Mouse (Mus musculus): ENCODE data around the gene Tagln2. TPM values are rescaled to one million over a fixed set of nuclear protein-coding genes. Genes with fewer than 3 reads are reported as not detected.

Gene Tagln2
- polyA plus RNA-seq, 1 experiment from 2014 or later = 55.8 TPM

DNA sequence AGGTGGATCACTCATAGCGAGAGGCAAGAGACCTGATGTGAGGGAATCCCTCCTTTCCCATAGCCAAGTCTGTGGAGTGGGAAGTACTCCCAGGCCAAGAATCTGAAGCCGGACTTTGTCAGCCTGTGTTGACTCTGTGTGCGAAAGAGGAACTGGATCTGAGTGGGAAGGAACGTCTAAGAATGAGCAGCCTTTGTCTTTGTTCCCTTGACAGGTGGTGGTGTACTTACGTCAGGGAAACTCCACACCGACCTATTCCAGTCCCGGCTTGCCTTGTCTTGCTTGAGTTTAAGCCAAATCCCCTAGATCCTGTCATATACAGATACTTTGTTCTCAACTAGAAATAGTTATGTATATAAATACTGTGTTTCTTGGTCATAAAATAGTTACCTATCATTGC, 22.7 kb downstream of the Tagln2 start:
- WGBS = 76% methylated on average over 7 of the region's 7 CpGs
- Histone ChIP-seq H3K9ac (no peak overlapping the region), H3K4me1 (peaks cover 11% of the 10 kb centered on the region), H3K9me3 (replicated peaks) (peaks cover 2% of the 10 kb centered on the region), H3K4me3 (no peak overlapping the region), H3K27ac (no peak overlapping the region), H3K27me3 (peaks cover 8% of the 10 kb centered on the region), H3K36me3 (ENCODE audit: poor library complexity, severe bottlenecking) (no peaks in the 10 kb centered on the region), H3K4me2 (no peak overlapping the region)
- ATAC-seq = no peak

DNA sequence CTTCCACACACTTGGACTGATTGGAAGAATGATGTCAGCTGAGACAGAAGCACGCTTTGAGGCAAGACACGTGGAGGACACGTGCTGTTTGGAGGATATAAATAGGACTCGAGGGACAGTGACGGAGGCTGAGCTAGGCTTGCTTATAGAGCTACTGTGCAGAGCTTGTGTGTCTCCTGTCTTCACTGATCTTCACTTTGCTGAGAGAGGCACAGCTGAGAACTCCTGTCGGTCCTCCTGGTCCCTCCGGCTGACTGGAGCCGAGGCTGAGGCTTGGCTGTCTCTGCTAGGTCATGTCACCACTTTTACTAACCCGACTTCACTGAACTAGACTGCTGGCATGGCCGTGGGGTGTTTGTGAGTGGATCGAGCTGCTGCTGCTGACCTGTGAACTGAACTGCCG, 23.9 kb downstream of the Tagln2 start:
- H3K36me3 ChIP-seq (ENCODE audit: poor library complexity, severe bottlenecking) = no peaks in the 10 kb centered on the region
- peaks cover 14% of the 10 kb centered on the region for H3K27me3 ChIP-seq
- peaks cover 11% of the 10 kb centered on the region for H3K4me1 ChIP-seq
- H3K9ac ChIP-seq = no peak overlapping the region
- no peak overlapping the region for H3K27ac ChIP-seq
- no peak overlapping the region for H3K4me3 ChIP-seq
- no peak for ATAC-seq
- H3K9me3 ChIP-seq (replicated peaks) = no peaks in the 10 kb centered on the region
- WGBS = 72% methylated on average over 12 of the region's 12 CpGs
- no peak overlapping the region for H3K4me2 ChIP-seq

- WGBS = 53% methylated on average over 15 of the region's 15 CpGs
- no peak overlapping the region for H3K9ac ChIP-seq
- H3K4me2 ChIP-seq = peak overlapping the region; percentile 3; the same call in 1 of the 2 replicates
Observed at GRCm38 (mm10) chr1:172525027-172525764, 25.3 kb downstream of the Tagln2 start.

DNA sequence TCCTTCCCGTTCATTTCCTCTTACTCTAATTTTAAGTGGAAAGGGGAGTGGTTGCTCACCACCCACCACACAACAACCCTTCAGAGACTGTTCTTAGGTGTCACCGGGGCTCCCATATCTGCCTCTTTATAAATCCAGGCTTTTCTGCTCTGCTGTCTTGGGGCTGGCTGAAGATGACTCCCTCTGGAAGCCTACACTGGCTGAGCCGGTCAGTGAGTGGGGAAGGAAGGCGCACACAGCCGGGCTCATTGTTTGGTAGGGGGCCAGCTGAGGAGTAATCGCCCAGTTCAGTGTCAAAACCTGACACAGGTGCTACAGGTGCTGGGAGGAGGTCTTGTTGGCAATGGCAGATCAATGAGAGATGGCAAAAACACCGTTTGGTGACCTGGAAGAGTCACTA, 26.1 kb downstream of the Tagln2 start:
- peaks cover 17% of the 10 kb centered on the region for H3K27me3 ChIP-seq
- H3K36me3 ChIP-seq (ENCODE audit: poor library complexity, severe bottlenecking) = no peaks in the 10 kb centered on the region
- ATAC-seq = no peak
- no peak overlapping the region for H3K4me2 ChIP-seq
- H3K4me3 ChIP-seq = no peak overlapping the region
- H3K27ac ChIP-seq = no peak overlapping the region
- 74% methylated on average over 7 of the region's 7 CpGs for WGBS
- no peaks in the 10 kb centered on the region for H3K9me3 ChIP-seq (replicated peaks)
- peaks cover 12% of the 10 kb centered on the region for H3K4me1 ChIP-seq
- no peak overlapping the region for H3K9ac ChIP-seq

More at GRCm38 (mm10) chr1:172525027-172525764, 25.3 kb downstream of the Tagln2 start:
- Histone ChIP-seq H3K4me1 (peaks cover 11% of the 10 kb centered on the region), H3K27ac (no peak overlapping the region), H3K36me3 (ENCODE audit: poor library complexity, severe bottlenecking) (no peaks in the 10 kb centered on the region), H3K4me3 (no peak overlapping the region), H3K27me3 (peaks cover 14% of the 10 kb centered on the region), H3K9me3 (replicated peaks) (no peaks in the 10 kb centered on the region)
- ATAC-seq = no peak

DNA sequence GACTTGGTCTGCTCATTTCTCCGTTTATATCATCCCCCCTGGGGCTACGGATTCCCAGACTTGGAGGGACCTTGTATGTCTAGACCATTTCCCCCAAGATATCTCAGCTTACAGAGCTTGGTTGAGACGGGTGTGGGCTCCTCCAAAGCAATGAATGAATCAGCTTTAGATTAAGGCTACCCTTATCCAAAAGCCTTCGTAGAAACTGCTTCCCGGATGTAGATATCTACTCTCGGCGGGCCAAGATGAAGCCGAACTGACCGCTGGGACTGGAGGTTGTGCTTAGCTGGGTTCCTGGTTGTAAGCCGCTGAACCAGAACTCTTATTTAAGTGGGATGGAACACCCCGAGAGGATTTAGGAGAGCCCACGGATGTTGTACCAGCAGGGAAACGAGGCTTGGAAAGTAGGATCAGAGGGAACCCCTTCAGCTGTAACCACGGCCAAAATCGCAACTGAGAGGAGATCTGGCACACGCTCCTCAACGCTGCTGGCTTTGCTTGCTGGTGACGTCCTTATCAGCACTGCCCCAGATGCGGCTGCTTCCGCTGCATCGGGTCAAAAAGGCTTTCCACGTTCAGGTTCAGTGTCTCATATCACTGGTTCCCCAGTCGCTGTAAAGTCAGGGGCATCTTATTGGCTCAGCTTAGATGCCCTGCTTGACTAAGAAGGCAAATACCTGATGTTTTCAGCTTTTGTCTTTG, 26.7 kb downstream of the Tagln2 start:
- Histone ChIP-seq H3K27ac (no peak overlapping the region), H3K9me3 (replicated peaks) (no peaks in the 10 kb centered on the region), H3K9ac (no peak overlapping the region), H3K4me2 (no peak overlapping the region), H3K36me3 (ENCODE audit: poor library complexity, severe bottlenecking) (no peaks in the 10 kb centered on the region), H3K27me3 (peaks cover 17% of the 10 kb centered on the region), H3K4me1 (peaks cover 13% of the 10 kb centered on the region), H3K4me3 (no peak overlapping the region)
- WGBS = 85% methylated on average over 23 of the region's 23 CpGs
- no peak for ATAC-seq

DNA sequence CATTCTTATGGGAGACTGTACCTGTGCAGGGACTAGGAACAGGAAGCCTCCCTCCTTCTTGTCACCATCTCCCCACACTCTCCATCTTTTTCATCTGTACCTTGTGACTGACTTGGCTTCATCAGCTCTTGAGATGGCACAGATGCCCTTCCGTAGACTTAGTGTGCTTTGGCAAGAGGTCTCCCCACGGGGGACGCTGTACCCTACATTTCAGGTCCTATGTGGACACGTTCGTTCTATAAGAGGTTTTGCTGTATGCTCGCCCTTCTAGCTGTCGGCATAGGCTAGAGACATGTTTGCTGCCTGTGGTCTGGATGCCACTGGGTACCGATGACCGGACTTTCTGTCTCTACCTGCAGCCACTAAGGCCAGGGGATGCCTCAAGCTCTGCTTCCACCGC, 27.6 kb downstream of the Tagln2 start:
- no peak for ATAC-seq
- Histone ChIP-seq H3K27me3 (peaks cover 17% of the 10 kb centered on the region), H3K9ac (no peak overlapping the region), H3K4me2 (no peak overlapping the region), H3K9me3 (replicated peaks) (no peaks in the 10 kb centered on the region), H3K36me3 (ENCODE audit: poor library complexity, severe bottlenecking) (no peaks in the 10 kb centered on the region), H3K27ac (no peak overlapping the region), H3K4me1 (peaks cover 21% of the 10 kb centered on the region), H3K4me3 (no peak overlapping the region)
- WGBS = 94% methylated on average over 10 of the region's 10 CpGs

DNA sequence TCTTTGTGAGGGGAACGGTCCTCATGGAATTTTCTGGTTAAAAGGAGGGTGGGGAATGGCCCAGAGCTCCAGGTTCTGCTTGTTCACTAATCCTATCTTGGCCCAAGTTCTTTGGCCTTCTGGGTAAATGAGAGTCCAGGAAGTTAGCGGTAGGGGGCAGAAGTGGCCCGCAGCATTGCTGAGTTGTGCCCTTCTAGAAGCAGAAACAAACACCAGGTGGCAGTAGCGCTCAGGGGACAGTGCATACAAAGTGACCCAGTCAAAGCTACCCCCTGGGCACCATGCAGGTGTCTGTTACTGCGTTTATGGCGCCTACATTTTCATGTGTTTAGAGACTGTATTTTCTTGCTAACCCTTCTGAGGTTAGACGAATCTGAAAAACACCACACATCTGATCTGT, 28.9 kb downstream of the Tagln2 start:
- Histone ChIP-seq H3K4me1 (peaks cover 25% of the 10 kb centered on the region), H3K9me3 (replicated peaks) (no peaks in the 10 kb centered on the region), H3K4me3 (no peak overlapping the region), H3K9ac (no peak overlapping the region), H3K27ac (no peak overlapping the region), H3K4me2 (no peak overlapping the region), H3K36me3 (ENCODE audit: poor library complexity, severe bottlenecking) (no peaks in the 10 kb centered on the region), H3K27me3 (peaks cover 17% of the 10 kb centered on the region)
- peak; percentile 77 for ATAC-seq
- WGBS = 5% methylated on average over 7 of the region's 7 CpGs

GRCm38 (mm10) chr1:172530544-172531220, 30.8 kb downstream of the Tagln2 start:
- Histone ChIP-seq H3K27ac (no peak overlapping the region), H3K27me3 (peaks cover 21% of the 10 kb centered on the region), H3K36me3 (ENCODE audit: poor library complexity, severe bottlenecking) (no peaks in the 10 kb centered on the region), H3K4me1 (peaks cover 25% of the 10 kb centered on the region), H3K4me2 (no peak overlapping the region), H3K9me3 (replicated peaks) (no peaks in the 10 kb centered on the region), H3K4me3 (no peak overlapping the region), H3K9ac (no peak overlapping the region)
- peak; percentile 28; the same call in 1 of the 2 replicates for ATAC-seq
- WGBS = 31% methylated on average over 8 of the region's 8 CpGs

DNA sequence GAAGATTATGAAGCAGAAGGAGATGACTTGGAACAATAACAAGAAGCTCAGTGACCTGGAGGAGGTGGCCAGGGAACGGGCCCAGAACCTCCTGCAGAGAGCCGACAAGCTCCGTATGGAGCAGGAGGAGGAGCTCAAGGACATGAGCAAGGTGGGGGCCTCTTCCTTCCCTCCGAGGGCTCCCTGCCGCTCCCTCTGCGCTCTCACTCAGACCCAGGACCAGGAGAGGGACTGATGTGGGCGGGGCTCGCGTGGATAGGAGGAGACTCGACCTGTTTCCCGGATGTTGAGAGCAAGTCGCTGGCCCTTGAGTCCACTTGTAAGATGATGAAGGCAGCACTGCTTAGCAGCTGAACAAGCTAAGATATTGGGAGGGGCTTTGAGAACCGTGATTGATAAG, 32.7 kb downstream of the Tagln2 start:
- Histone ChIP-seq H3K27ac (no peak overlapping the region), H3K9ac (0 out of 2 replicates have a peak overlapping the region, but pooled peaks have one; percentile 23), H3K27me3 (peaks cover 12% of the 10 kb centered on the region), H3K36me3 (ENCODE audit: poor library complexity, severe bottlenecking) (no peaks in the 10 kb centered on the region), H3K4me1 (peaks cover 25% of the 10 kb centered on the region), H3K4me3 (peak overlapping the region; percentile 8; the same call in 1 of the 2 replicates), H3K9me3 (replicated peaks) (no peaks in the 10 kb centered on the region), H3K4me2 (peak overlapping the region; percentile 44)
- ATAC-seq = peak; percentile 41
- 4% methylated on average over 13 of the region's 13 CpGs for WGBS

DNA sequence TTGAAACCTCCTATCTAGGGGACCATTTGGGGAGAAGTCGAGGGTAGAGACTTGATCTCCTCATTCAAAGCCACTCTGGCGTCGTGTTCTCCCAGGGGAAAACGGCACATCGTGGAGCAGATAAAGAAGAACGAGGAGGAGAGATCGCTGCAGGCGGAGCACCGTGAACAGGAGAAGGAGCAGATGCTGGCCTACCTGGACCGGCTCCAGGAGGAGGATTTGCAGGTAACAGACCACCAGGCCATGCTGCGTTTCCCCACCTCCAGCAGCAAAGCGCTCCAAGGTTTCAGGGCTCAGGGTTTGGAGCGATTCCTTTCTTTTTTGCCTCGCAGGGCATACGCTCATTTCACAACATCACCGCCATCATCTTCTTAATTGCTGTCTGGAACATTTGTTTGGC, 35.3 kb downstream of the Tagln2 start:
- no peaks in the 10 kb centered on the region for H3K9me3 ChIP-seq (replicated peaks)
- H3K27ac ChIP-seq = no peak overlapping the region
- H3K4me1 ChIP-seq = peaks cover 32% of the 10 kb centered on the region
- H3K9ac ChIP-seq = no peak overlapping the region
- peaks cover 7% of the 10 kb centered on the region; the same call in 1 of the 2 replicates for H3K27me3 ChIP-seq
- no peak overlapping the region for H3K4me3 ChIP-seq
- H3K4me2 ChIP-seq = no peak overlapping the region
- no peak for ATAC-seq
- no peaks in the 10 kb centered on the region for H3K36me3 ChIP-seq (ENCODE audit: poor library complexity, severe bottlenecking)
- WGBS = 85% methylated on average over 16 of the region's 16 CpGs

GRCm38 (mm10) chr1:172539827-172540226, 40.0 kb downstream of the Tagln2 start:
- no peak overlapping the region for H3K27ac ChIP-seq
- no peaks in the 10 kb centered on the region for H3K9me3 ChIP-seq (replicated peaks)
- WGBS = 48% methylated on average over 6 of the region's 6 CpGs
- H3K4me2 ChIP-seq = no peak overlapping the region; the same call in 1 of the 2 replicates
- H3K4me3 ChIP-seq = no peak overlapping the region
- peaks cover 11% of the 10 kb centered on the region for H3K4me1 ChIP-seq
- H3K27me3 ChIP-seq = no peaks in the 10 kb centered on the region; the same call in 1 of the 2 replicates
- 0 out of 2 replicates have a peak, but pooled peaks have one; percentile 39 for ATAC-seq
- no peaks in the 10 kb centered on the region for H3K36me3 ChIP-seq (ENCODE audit: poor library complexity, severe bottlenecking)
- H3K9ac ChIP-seq = no peak overlapping the region

Data from forebrain, embryonic 13.5 days (tissue).